Mouse (Mus musculus) lung, adult 2 months (tissue): ENCODE results near the gene Ifit2.
"Not testable (repeated sequence)": the region's sequence is repeated elsewhere in the genome, so short reads cannot be mapped to it uniquely, and the experiment has no call there.

Source experiments
- CTCF ChIP-seq: fragments of 200-500 bp; IDR thresholded peaks from 2 replicates; pipeline ENCODE4 v1.5.1; 2011; ENCODE audit warnings: mild to moderate bottlenecking, low read length, control low read depth; ENCODE audit not compliant: insufficient read depth
- POLR2A ChIP-seq: fragments of 200-500 bp; IDR thresholded peaks from 2 replicates; pipeline ENCODE4 v1.6.1; 2011; ENCODE audit warnings: low read depth, mild to moderate bottlenecking, control low read depth, low read length, borderline replicate concordance; ENCODE audit errors: extremely low read depth

- TF ChIP-seq POLR2A, CTCF: not testable (repeated sequence)
Observed at GRCm38 (mm10) chr19:34612243-34613001, 61.9 kb downstream of the Ifit2 start.
